Mouse (Mus musculus): ENCODE results near the gene Dcun1d5. TPM values are rescaled to one million over a fixed set of nuclear protein-coding genes. Genes with fewer than 3 reads are reported as not detected.
"Not testable (repeated sequence)": the region's sequence is repeated elsewhere in the genome, so short reads cannot be mapped to it uniquely, and the experiment has no call there.

The Dcun1d5 gene
- total and polyA plus RNA-seq, 2 experiments from 2014 or later = 64.0 to 83.4 TPM

GRCm38 (mm10) chr9:7173756-7174155 is 10.6 kb upstream of the Dcun1d5 start:
- Histone ChIP-seq H3K36me3 (ENCODE audit: insufficient read depth, low read length) (0 out of 2 replicates have a peak, but pooled peaks cover 5% of the 10 kb centered on the region), H3K4me2 (ENCODE audit: low read depth, low read length) (no peak overlapping the region), H3K4me1 (ENCODE audit: insufficient read depth, low read length) (no peaks in the 10 kb centered on the region), H3K27me3 (ENCODE audit: insufficient read depth, low read length) (no peaks in the 10 kb centered on the region), H3K9me3 (ENCODE audit: low read length) (no peaks in the 10 kb centered on the region), H3K9ac (replicated peaks; ENCODE audit: low read length) (no peak overlapping the region), H3K4me3 (ENCODE audit: low read length) (no peak overlapping the region), H3K27ac (no peak overlapping the region)
- DNase-seq (ENCODE audit: low spot score) (no peak), ATAC-seq (no peak)
- WGBS = 95% methylated on average over 1 of the region's 1 CpGs
- TF ChIP-seq CTCF (IDR thresholded peaks at IDR 0.05; ENCODE audit: low read depth) = no peak

- Histone ChIP-seq H3K9me3 (ENCODE audit: low read length) (no peaks in the 10 kb centered on the region), H3K27me3 (ENCODE audit: insufficient read depth, low read length) (no peaks in the 10 kb centered on the region), H3K9ac (replicated peaks; ENCODE audit: low read length) (peak overlapping the region; percentile 63), H3K4me1 (ENCODE audit: insufficient read depth, low read length) (no peaks in the 10 kb centered on the region), H3K27ac (peak overlapping the region; percentile 42; the same call in 1 of the 2 replicates), H3K36me3 (ENCODE audit: insufficient read depth, low read length) (no peaks in the 10 kb centered on the region), H3K4me2 (ENCODE audit: low read depth, low read length) (peak overlapping the region; percentile 89), H3K4me3 (ENCODE audit: low read length) (peak overlapping the region; percentile 59)
- WGBS = 8% methylated on average over 41 of the region's 41 CpGs
- no peak for TF ChIP-seq CTCF (IDR thresholded peaks at IDR 0.05; ENCODE audit: low read depth)
- DNase-seq (ENCODE audit: low spot score) (peak; percentile 96), ATAC-seq (peak; percentile 100)
Measured at GRCm38 (mm10) chr9:7176618-7177610, 7.4 kb upstream of the Dcun1d5 start.

- peak overlapping the region; percentile 94 for H3K27ac ChIP-seq
- no peaks in the 10 kb centered on the region for H3K27me3 ChIP-seq (ENCODE audit: insufficient read depth, low read length)
- H3K4me2 ChIP-seq (ENCODE audit: low read depth, low read length) = peak overlapping the region; percentile 81
- WGBS = under 1% methylated on average over 28 of the region's 31 CpGs
- H3K9me3 ChIP-seq (ENCODE audit: low read length) = no peaks in the 10 kb centered on the region
- H3K4me3 ChIP-seq (ENCODE audit: low read length) = peak overlapping the region; percentile 95
- no peak for TF ChIP-seq CTCF (IDR thresholded peaks at IDR 0.05; ENCODE audit: low read depth)
- ATAC-seq (peak; percentile 74), DNase-seq (ENCODE audit: low spot score) (peak; percentile 58)
- H3K36me3 ChIP-seq (ENCODE audit: insufficient read depth, low read length) = no peaks in the 10 kb centered on the region
- peak overlapping the region; percentile 91 for H3K9ac ChIP-seq (replicated peaks; ENCODE audit: low read length)
- peaks cover 4% of the 10 kb centered on the region; the same call in 1 of the 2 replicates for H3K4me1 ChIP-seq (ENCODE audit: insufficient read depth, low read length)
Measured at GRCm38 (mm10) chr9:7184897-7185291, 574 bp downstream of the Dcun1d5 start.

- H3K36me3 ChIP-seq (ENCODE audit: insufficient read depth, low read length); H3K9me3 ChIP-seq (ENCODE audit: low read length); H3K27me3 ChIP-seq (ENCODE audit: insufficient read depth, low read length); H3K4me2 ChIP-seq (ENCODE audit: low read depth, low read length); ATAC-seq; H3K9ac ChIP-seq (replicated peaks; ENCODE audit: low read length); H3K4me3 ChIP-seq (ENCODE audit: low read length); H3K4me1 ChIP-seq (ENCODE audit: insufficient read depth, low read length); H3K27ac ChIP-seq; DNase-seq (ENCODE audit: low spot score): not testable (repeated sequence)
- WGBS = 98% methylated on average over 3 of the region's 3 CpGs
Measured at GRCm38 (mm10) chr9:7190694-7191093, 6.4 kb downstream of the Dcun1d5 start.

- H3K9me3 ChIP-seq (ENCODE audit: low read length) = no peaks in the 10 kb centered on the region
- peaks cover 4% of the 10 kb centered on the region; the same call in 1 of the 2 replicates for H3K36me3 ChIP-seq (ENCODE audit: insufficient read depth, low read length)
- ATAC-seq (no peak), DNase-seq (ENCODE audit: low spot score) (peak; percentile 63)
- H3K9ac ChIP-seq (replicated peaks; ENCODE audit: low read length) = no peak overlapping the region
- no peak overlapping the region for H3K4me3 ChIP-seq (ENCODE audit: low read length)
- 51% methylated on average over 2 of the region's 2 CpGs for WGBS
- H3K27me3 ChIP-seq (ENCODE audit: insufficient read depth, low read length) = no peaks in the 10 kb centered on the region
- H3K4me1 ChIP-seq (ENCODE audit: insufficient read depth, low read length) = no peaks in the 10 kb centered on the region
- no peak overlapping the region for H3K27ac ChIP-seq
- peak; percentile 63 for TF ChIP-seq CTCF (IDR thresholded peaks at IDR 0.05; ENCODE audit: low read depth)
- H3K4me2 ChIP-seq (ENCODE audit: low read depth, low read length) = no peak overlapping the region
Measured at GRCm38 (mm10) chr9:7216240-7216639, 31.9 kb downstream of the Dcun1d5 start.

GRCm38 (mm10) chr9:7221024-7221423 is 36.7 kb downstream of the Dcun1d5 start:
- TF ChIP-seq CTCF (IDR thresholded peaks at IDR 0.05; ENCODE audit: low read depth) = no peak
- 89% methylated on average over 5 of the region's 5 CpGs for WGBS
- Histone ChIP-seq H3K27ac (no peak overlapping the region), H3K4me3 (ENCODE audit: low read length) (no peak overlapping the region), H3K27me3 (ENCODE audit: insufficient read depth, low read length) (no peaks in the 10 kb centered on the region), H3K4me1 (ENCODE audit: insufficient read depth, low read length) (no peaks in the 10 kb centered on the region), H3K9ac (replicated peaks; ENCODE audit: low read length) (no peak overlapping the region), H3K9me3 (ENCODE audit: low read length) (no peaks in the 10 kb centered on the region), H3K4me2 (ENCODE audit: low read depth, low read length) (no peak overlapping the region), H3K36me3 (ENCODE audit: insufficient read depth, low read length) (no peaks in the 10 kb centered on the region)
- ATAC-seq (no peak), DNase-seq (ENCODE audit: low spot score) (no peak)

GRCm38 (mm10) chr9:7221460-7221859 is 37.1 kb downstream of the Dcun1d5 start:
- Histone ChIP-seq H3K4me2 (ENCODE audit: low read depth, low read length) (no peak overlapping the region), H3K36me3 (ENCODE audit: insufficient read depth, low read length) (no peaks in the 10 kb centered on the region), H3K4me3 (ENCODE audit: low read length) (no peak overlapping the region), H3K27ac (no peak overlapping the region), H3K9ac (replicated peaks; ENCODE audit: low read length) (no peak overlapping the region), H3K4me1 (ENCODE audit: insufficient read depth, low read length) (no peaks in the 10 kb centered on the region), H3K27me3 (ENCODE audit: insufficient read depth, low read length) (no peaks in the 10 kb centered on the region), H3K9me3 (ENCODE audit: low read length) (no peaks in the 10 kb centered on the region)
- no peak for TF ChIP-seq CTCF (IDR thresholded peaks at IDR 0.05; ENCODE audit: low read depth)
- DNase-seq (ENCODE audit: low spot score) = no peak
- no peak for ATAC-seq
- 77% methylated on average over 7 of the region's 7 CpGs for WGBS

Measured in hindbrain, postnatal 0 days (tissue).